Comparison of ENCODE assay signal across 18 mouse cellular contexts in genomic region chr6:73012931-73013330, GRCm38 (mm10). TPM values are rescaled to one million over a fixed set of nuclear protein-coding genes. Genes with fewer than 3 reads are reported as not detected.
DNase-seq lines count a peak whose midpoint lies in the region; ATAC-seq and TF ChIP-seq lines count a peak whose summit lies in the region.
"Had no signal": no experiment of that assay in that cellular context is flagged by ENCODE, and none has a peak within 500 bp of the region (broad histone marks: within the 10 kb centered on the region; RNA-seq: fewer than 3 reads in every experiment).

No protein-coding gene starts in this region.

- 68% methylated on average over 8 of the region's 8 CpGs for WGBS in lung, adult 2 months
- WGBS in embryonic facial prominence, embryonic 14.5 days, result 70% methylated on average over 8 of the region's 8 CpGs
- WGBS in lung, postnatal 0 days, result 60% methylated on average over 8 of the region's 8 CpGs

- no peak overlapping the region for H3K4me3 ChIP-seq in lung, adult 2 months (replicated peaks; ENCODE audit: extremely low read depth, low read depth, low read length)
- no peak overlapping the region for H3K4me3 ChIP-seq in embryonic facial prominence, embryonic 14.5 days (ENCODE audit: low read depth, low read length)
- no peak overlapping the region for H3K4me3 ChIP-seq in lung, postnatal 0 days (ENCODE audit: low read depth, low read length)
- H3K4me3 ChIP-seq: forebrain, embryonic 12.5 days; heart, embryonic 13.5 days; midbrain, embryonic 13.5 days had no signal

- 0 out of 2 replicates have a peak, but pooled peaks cover 3% of the 10 kb centered on the region for H3K9me3 ChIP-seq in embryonic facial prominence, embryonic 14.5 days (ENCODE audit: control insufficient read depth, low read length)
- H3K9me3 ChIP-seq in lung, postnatal 0 days (ENCODE audit: low read length), result no peaks in the 10 kb centered on the region
- H3K9me3 ChIP-seq: forebrain, embryonic 12.5 days; heart, embryonic 13.5 days; midbrain, embryonic 13.5 days had no signal

- TF ChIP-seq POLR2A in lung, adult 2 months (IDR thresholded peaks at IDR 0.05; ENCODE audit: borderline replicate concordance, extremely low read depth, low read depth, low read length), result no peak

- no peak for TF ChIP-seq EP300 in lung, postnatal 0 days (IDR thresholded peaks at IDR 0.05)

- H3K4me2 ChIP-seq in embryonic facial prominence, embryonic 14.5 days (ENCODE audit: low read depth, low read length), result no peak overlapping the region
- no peak overlapping the region for H3K4me2 ChIP-seq in lung, postnatal 0 days (replicated peaks; ENCODE audit: low read depth, low read length)
- H3K4me2 ChIP-seq: forebrain, embryonic 12.5 days; heart, embryonic 13.5 days; midbrain, embryonic 13.5 days had no signal

- peak; percentile 48; the same call in 1 of the 2 replicates for ATAC-seq in embryonic facial prominence, embryonic 14.5 days (ENCODE audit: low read depth)
- peak; percentile 71 for ATAC-seq in lung, postnatal 0 days
- ATAC-seq: hindbrain, postnatal 0 days; midbrain, embryonic 13.5 days had no signal

- no peaks in the 10 kb centered on the region for H3K27me3 ChIP-seq in embryonic facial prominence, embryonic 14.5 days (replicated peaks; ENCODE audit: control insufficient read depth, insufficient read depth, low read length)
- no peaks in the 10 kb centered on the region for H3K27me3 ChIP-seq in lung, postnatal 0 days (replicated peaks; ENCODE audit: insufficient read depth, low read length)
- H3K27me3 ChIP-seq: forebrain, embryonic 12.5 days; heart, embryonic 13.5 days; midbrain, embryonic 13.5 days had no signal

- peak overlapping the region; percentile 65 for H3K27ac ChIP-seq in embryonic facial prominence, embryonic 14.5 days (replicated peaks; ENCODE audit: low read depth, low read length)
- H3K27ac ChIP-seq in lung, postnatal 0 days (ENCODE audit: low read length), result peak overlapping the region; percentile 69
- H3K27ac ChIP-seq: forebrain, embryonic 12.5 days; heart, embryonic 13.5 days; hindbrain, postnatal 0 days; midbrain, embryonic 13.5 days had no signal

- no peak for TF ChIP-seq CTCF in lung, adult 2 months (IDR thresholded peaks at IDR 0.05; ENCODE audit: insufficient read depth, low read length)
- no peak for TF ChIP-seq CTCF in lung, postnatal 0 days (IDR thresholded peaks at IDR 0.05)

- H3K36me3 ChIP-seq in embryonic facial prominence, embryonic 14.5 days (ENCODE audit: control insufficient read depth, insufficient read depth, low read length), result no peaks in the 10 kb centered on the region
- no peaks in the 10 kb centered on the region for H3K36me3 ChIP-seq in lung, postnatal 0 days (ENCODE audit: insufficient read depth, low read length)
- H3K36me3 ChIP-seq: forebrain, embryonic 12.5 days; heart, embryonic 13.5 days; midbrain, embryonic 13.5 days had no signal

- DNase-seq in lung, adult 18-20 months, result peak; percentile 32 to 50
- DNase-seq in lung, adult 2 months, result no peak
- DNase-seq in embryonic facial prominence, embryonic 14.5 days (ENCODE audit: low spot score), result peak; percentile 50
- peak; percentile 82 for DNase-seq in lung, postnatal 0 days (ENCODE audit: low spot score)
- no peak for DNase-seq in embryo, embryonic 11 days
- no peak for DNase-seq in urinary bladder, adult 18-20 months (ENCODE audit: low spot score in 2 of 2)
- no peak for DNase-seq in cerebellum, postnatal 25 days
- DNase-seq: cerebellum, adult 8-10 months; heart, adult 11 months; heart, postnatal 4 days; kidney, adult 18-20 months; kidney, postnatal 4 days; liver; thymus, postnatal 4 days had no signal

- no peaks in the 10 kb centered on the region for H3K4me1 ChIP-seq in lung, adult 2 months (ENCODE audit: control insufficient read depth, insufficient read depth, low read length)
- peaks cover 3% of the 10 kb centered on the region; the same call in 1 of the 2 replicates for H3K4me1 ChIP-seq in embryonic facial prominence, embryonic 14.5 days (ENCODE audit: control insufficient read depth, insufficient read depth, low read length)
- H3K4me1 ChIP-seq in lung, postnatal 0 days (ENCODE audit: insufficient read depth, low read depth, low read length), result no peaks in the 10 kb centered on the region

- H3K9ac ChIP-seq in embryonic facial prominence, embryonic 14.5 days (ENCODE audit: low read depth, low read length), result no peak overlapping the region
- H3K9ac ChIP-seq in lung, postnatal 0 days (replicated peaks; ENCODE audit: low read depth), result no peak overlapping the region
- H3K9ac ChIP-seq: forebrain, embryonic 12.5 days; heart, embryonic 13.5 days; midbrain, embryonic 13.5 days had no signal

RNA-seq across cellular contexts. Expression of gene Tmsb10, which starts 54.4 kb away (rescaled TPM):
- polyA plus RNA-seq in lung, adult 2 months (2012; rRNA removed), result 76.1 and 85.7 TPM in 2 replicates
- 2,276 and 2,340 TPM in 2 replicates for polyA plus RNA-seq in embryonic facial prominence, embryonic 14.5 days (2014; fragmentation: Nextera tagmentation; extraction: Ambion mirVana)
- 2,084 and 2,244 TPM in 2 replicates for polyA plus RNA-seq in lung, postnatal 0 days (2015; fragmentation: Nextera tagmentation; extraction: Ambion mirVana)

Comparison
In these comparisons a context has a peak if more than half of its experiments do, and no peak if none do; other contexts are left out.
1. DNase-seq: peak in lung, adult 18-20 months (2 of 2), embryonic facial prominence, embryonic 14.5 days (single experiment) and lung, postnatal 0 days (single experiment); none in lung, adult 2 months (single experiment), embryo, embryonic 11 days (single experiment), urinary bladder, adult 18-20 months (0 of 2) and cerebellum, postnatal 25 days (0 of 2).
2. RNA of gene Tmsb10, which starts 54.4 kb away (polyA plus RNA-seq): 2,276 to 2,340 TPM in embryonic facial prominence, embryonic 14.5 days and 2,084 to 2,244 TPM in lung, postnatal 0 days; 76.1 to 85.7 TPM in lung, adult 2 months; every median in the first group is over 10 times any median in the second.